29 mouse cellular contexts compared by ENCODE assay signal in the genomic region with DNA sequence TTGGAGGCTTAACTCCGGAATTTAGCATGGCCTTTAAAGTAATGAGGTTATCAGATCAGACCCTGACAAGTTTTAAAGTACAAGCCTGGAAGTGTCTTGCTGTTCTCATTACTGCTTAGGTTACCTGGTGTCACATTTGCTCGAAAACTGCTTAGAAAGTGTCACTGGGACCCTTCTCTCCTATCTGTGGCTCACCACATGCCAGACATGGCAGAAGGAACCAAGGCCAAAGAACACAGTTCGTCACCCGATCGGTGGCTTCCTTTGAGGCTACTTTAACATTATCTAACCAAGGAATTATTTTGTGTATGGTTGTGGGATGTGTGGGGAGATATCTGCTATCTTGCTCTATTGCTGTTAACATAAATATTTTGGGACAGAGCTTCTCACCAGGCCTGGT. TPM values are rescaled to one million over a fixed set of nuclear protein-coding genes. Genes with fewer than 3 reads are reported as not detected.
DNase-seq lines count a peak whose midpoint lies in the region; ATAC-seq and TF ChIP-seq lines count a peak whose summit lies in the region.
"Had no signal": no experiment of that assay in that cellular context is flagged by ENCODE, and none has a peak within 500 bp of the region (broad histone marks: within the 10 kb centered on the region; RNA-seq: fewer than 3 reads in every experiment).

No protein-coding gene starts in this region.

- H3K27me3 ChIP-seq in intestine, embryonic 16.5 days (replicated peaks; ENCODE audit: control insufficient read depth, insufficient read depth, low read length), result no peaks in the 10 kb centered on the region
- no peaks in the 10 kb centered on the region for H3K27me3 ChIP-seq in intestine, postnatal 0 days (replicated peaks; ENCODE audit: control insufficient read depth, insufficient read depth, low read length)
- H3K27me3 ChIP-seq in thymus, adult 2 months (ENCODE audit: control insufficient read depth, insufficient read depth, low read length), result no peaks in the 10 kb centered on the region
- H3K27me3 ChIP-seq: embryonic facial prominence, embryonic 12.5 days; forebrain, embryonic 12.5 days; limb, embryonic 13.5 days; liver, embryonic 12.5 days; neural tube, embryonic 15.5 days had no signal

- H3K9ac ChIP-seq in intestine, embryonic 16.5 days (ENCODE audit: low read depth, low read length), result no peak overlapping the region
- H3K9ac ChIP-seq in intestine, postnatal 0 days (ENCODE audit: low read depth, low read length), result no peak overlapping the region
- H3K9ac ChIP-seq: embryonic facial prominence, embryonic 12.5 days; forebrain, embryonic 12.5 days; limb, embryonic 13.5 days; liver, embryonic 12.5 days; neural tube, embryonic 15.5 days had no signal

- intact Hi-C loops in gastrocnemius, adult 2 months (cut with DNase I), result no loop called here

- WGBS in intestine, embryonic 16.5 days, result 76% methylated on average over 5 of the region's 5 CpGs
- WGBS in intestine, postnatal 0 days, result 63% methylated on average over 5 of the region's 5 CpGs
- 56% methylated on average over 5 of the region's 5 CpGs for WGBS in thymus, adult 2 months

- no peak for TF ChIP-seq POLR2A in thymus, adult 2 months (IDR thresholded peaks at IDR 0.05; ENCODE audit: control insufficient read depth, extremely low read depth, insufficient read depth, low read length, poor library complexity)

- H3K27ac ChIP-seq in gastrocnemius, adult 2 months, result peak overlapping the region; percentile 35; the same call in 1 of the 2 replicates
- H3K27ac ChIP-seq in intestine, embryonic 16.5 days (ENCODE audit: low read length), result peak overlapping the region; percentile 28; the same call in 1 of the 2 replicates
- no peak overlapping the region for H3K27ac ChIP-seq in intestine, postnatal 0 days (ENCODE audit: low read depth, low read length)
- H3K27ac ChIP-seq in thymus, adult 2 months (ENCODE audit: control insufficient read depth, insufficient read depth, low read length), result peak overlapping the region; percentile 33
- H3K27ac ChIP-seq: embryonic facial prominence, embryonic 12.5 days; forebrain, embryonic 12.5 days; hindbrain, postnatal 0 days; limb, embryonic 13.5 days; liver, embryonic 12.5 days; neural tube, embryonic 15.5 days had no signal

- TF ChIP-seq CTCF in gastrocnemius, adult 2 months (IDR thresholded peaks at IDR 0.05), result no peak
- no peak for TF ChIP-seq CTCF in intestine, postnatal 0 days (IDR thresholded peaks at IDR 0.05; ENCODE audit: low read depth)
- TF ChIP-seq CTCF in thymus, adult 2 months (IDR thresholded peaks at IDR 0.05; ENCODE audit: borderline replicate concordance, control insufficient read depth, extremely low read depth, insufficient read depth, low read length, poor library complexity), result no peak

- no peaks in the 10 kb centered on the region for H3K36me3 ChIP-seq in intestine, embryonic 16.5 days (ENCODE audit: control insufficient read depth, insufficient read depth, low read length)
- peaks cover 5% of the 10 kb centered on the region; the same call in 1 of the 2 replicates for H3K36me3 ChIP-seq in intestine, postnatal 0 days (ENCODE audit: control insufficient read depth, insufficient read depth)
- H3K36me3 ChIP-seq in thymus, adult 2 months (ENCODE audit: control insufficient read depth, insufficient read depth, low read length), result no peaks in the 10 kb centered on the region
- H3K36me3 ChIP-seq: embryonic facial prominence, embryonic 12.5 days; forebrain, embryonic 12.5 days; limb, embryonic 13.5 days; neural tube, embryonic 15.5 days had no signal

- no peak overlapping the region for H3K4me3 ChIP-seq in gastrocnemius, adult 2 months
- no peak overlapping the region for H3K4me3 ChIP-seq in intestine, embryonic 16.5 days (ENCODE audit: low read length)
- H3K4me3 ChIP-seq in intestine, postnatal 0 days (ENCODE audit: low read depth, low read length), result no peak overlapping the region
- H3K4me3 ChIP-seq in thymus, adult 2 months (ENCODE audit: control insufficient read depth, insufficient read depth, low read length), result no peak overlapping the region
- H3K4me3 ChIP-seq: embryonic facial prominence, embryonic 12.5 days; erythroblast, embryonic 14.5 days; forebrain, embryonic 12.5 days; limb, embryonic 13.5 days; liver, embryonic 12.5 days; neural tube, embryonic 15.5 days had no signal

- H3K4me2 ChIP-seq in intestine, embryonic 16.5 days (ENCODE audit: low read depth, low read length), result no peak overlapping the region
- H3K4me2 ChIP-seq in intestine, postnatal 0 days (replicated peaks; ENCODE audit: low read depth), result no peak overlapping the region
- H3K4me2 ChIP-seq: embryonic facial prominence, embryonic 12.5 days; forebrain, embryonic 12.5 days; heart, embryonic 11.5 days; limb, embryonic 13.5 days; liver, embryonic 12.5 days; neural tube, embryonic 15.5 days had no signal

- no peak for DNase-seq in gastrocnemius, adult 2 months
- DNase-seq in gastrocnemius, postnatal 4 days (ENCODE audit: low spot score in 2 of 2), result no peak
- no peak for DNase-seq in thymus, adult 2 months
- DNase-seq in thymus, postnatal 0 days (ENCODE audit: low spot score), result no peak
- DNase-seq in natural killer cell, adult 2 months (ENCODE audit: low spot score in 2 of 2), result peak; percentile 50 to 58
- DNase-seq in right cerebral cortex, postnatal 10 days (ENCODE audit: low spot score in 2 of 2), result no peak
- DNase-seq: adrenal gland, postnatal 36 days; cerebellum, adult 11 months; cerebellum, postnatal 10 days; kidney, adult 2 months; layer of hippocampus, postnatal 36 days; lung, adult 18-20 months; lung, postnatal 10 days; right cerebral cortex, postnatal 25 days; spleen, adult 18-20 months; thymus, postnatal 36 days had no signal

- peaks cover 17% of the 10 kb centered on the region for H3K4me1 ChIP-seq in intestine, embryonic 16.5 days (ENCODE audit: control insufficient read depth, insufficient read depth, low read length)
- no peaks in the 10 kb centered on the region for H3K4me1 ChIP-seq in intestine, postnatal 0 days (replicated peaks; ENCODE audit: control insufficient read depth, insufficient read depth, low read length)
- peaks cover 74% of the 10 kb centered on the region for H3K4me1 ChIP-seq in thymus, adult 2 months (replicated peaks; ENCODE audit: control insufficient read depth, insufficient read depth, low read length)
- H3K4me1 ChIP-seq: neural tube, embryonic 15.5 days had no signal

- no peaks in the 10 kb centered on the region for H3K9me3 ChIP-seq in intestine, embryonic 16.5 days (ENCODE audit: control insufficient read depth, low read length)
- H3K9me3 ChIP-seq in intestine, postnatal 0 days (ENCODE audit: control insufficient read depth), result no peaks in the 10 kb centered on the region
- H3K9me3 ChIP-seq: embryonic facial prominence, embryonic 12.5 days; forebrain, embryonic 12.5 days; limb, embryonic 13.5 days; liver, embryonic 12.5 days; neural tube, embryonic 15.5 days had no signal

- no peak for ATAC-seq in intestine, embryonic 16.5 days
- no peak for ATAC-seq in intestine, postnatal 0 days
- ATAC-seq: hindbrain, postnatal 0 days; liver, embryonic 12.5 days had no signal

RNA-seq across cellular contexts. Expression of gene Rbm44, which starts 50.9 kb away (rescaled TPM):
- not detected for total RNA-seq in gastrocnemius, adult 2 months (2021)
- under 1 TPM in 1 of 2 experiments, not detected in 1; 0.10 TPM for total RNA-seq in gastrocnemius, postnatal 4 days (2021)
- polyA plus RNA-seq in intestine, embryonic 16.5 days (2015; fragmentation: Nextera tagmentation; extraction: Ambion mirVana), result 0.44 and 0.53 TPM in 2 replicates
- 0.13 and 0.52 TPM in 2 replicates for polyA plus RNA-seq in intestine, postnatal 0 days (2015; fragmentation: Nextera tagmentation; extraction: Ambion mirVana)
- polyA plus RNA-seq in thymus, adult 2 months (2012; rRNA removed), result 0.27 and 0.70 TPM in 2 replicates
- polyA plus RNA-seq in thymus, postnatal 0 days (2015; fragmentation: Nextera tagmentation; extraction: Ambion mirVana), result 1.4 and 2.1 TPM in 2 replicates
- total RNA-seq: adrenal gland, adult 18-20 months; adrenal gland, postnatal 36 days; gastrocnemius, adult 18-20 months; hindbrain, postnatal 0 days; layer of hippocampus, postnatal 36 days; midbrain, postnatal 0 days had no signal
- polyA plus RNA-seq: erythroblast, embryonic 14.5 days; kidney, adult 2 months had no signal

Comparison
In these comparisons a context has a peak if more than half of its experiments do, and no peak if none do; other contexts are left out.
1. DNase-seq: peak in natural killer cell, adult 2 months (2 of 2); none in gastrocnemius, adult 2 months (single experiment), gastrocnemius, postnatal 4 days (0 of 2), thymus, adult 2 months (single experiment), thymus, postnatal 0 days (single experiment) and right cerebral cortex, postnatal 10 days (0 of 2).